Comparison of ENCODE assay signal across 8 mouse cellular contexts in genomic region chr8:120678447-120678846, GRCm38 (mm10). TPM values are rescaled to one million over a fixed set of nuclear protein-coding genes. Genes with fewer than 3 reads are reported as not detected.
DNase-seq lines count a peak whose midpoint lies in the region; ATAC-seq and TF ChIP-seq lines count a peak whose summit lies in the region.

No protein-coding gene starts in this region.

- no peak overlapping the region for H3K9ac ChIP-seq in heart, postnatal 0 days (replicated peaks; ENCODE audit: low read depth, low read length)
- no peak overlapping the region for H3K9ac ChIP-seq in liver, embryonic 12.5 days
- no peak overlapping the region for H3K9ac ChIP-seq in neural tube, embryonic 13.5 days
- H3K9ac ChIP-seq in stomach, embryonic 16.5 days (ENCODE audit: low read length), result no peak overlapping the region

- peaks cover 27% of the 10 kb centered on the region for H3K36me3 ChIP-seq in heart, postnatal 0 days (replicated peaks; ENCODE audit: control insufficient read depth, insufficient read depth, low read length)
- peaks cover 23% of the 10 kb centered on the region for H3K36me3 ChIP-seq in liver, embryonic 12.5 days
- H3K36me3 ChIP-seq in neural tube, embryonic 13.5 days, result peaks cover 9% of the 10 kb centered on the region
- H3K36me3 ChIP-seq in stomach, embryonic 16.5 days (ENCODE audit: control insufficient read depth, insufficient read depth, low read length), result 0 out of 2 replicates have a peak, but pooled peaks cover 6% of the 10 kb centered on the region

- H3K27ac ChIP-seq in embryonic fibroblast, embryonic 13.5 days (ENCODE audit: insufficient read depth, low read length), result no peak overlapping the region
- no peak overlapping the region for H3K27ac ChIP-seq in heart, postnatal 0 days (ENCODE audit: low read depth)
- H3K27ac ChIP-seq in liver, embryonic 12.5 days, result no peak overlapping the region
- H3K27ac ChIP-seq in neural tube, embryonic 13.5 days (replicated peaks), result no peak overlapping the region
- H3K27ac ChIP-seq in stomach, embryonic 16.5 days (ENCODE audit: low read length), result no peak overlapping the region

- no peak overlapping the region for H3K4me3 ChIP-seq in embryonic fibroblast, embryonic 13.5 days (ENCODE audit: insufficient read depth, low read length)
- H3K4me3 ChIP-seq in heart, postnatal 0 days (ENCODE audit: low read depth, low read length), result no peak overlapping the region
- H3K4me3 ChIP-seq in liver, embryonic 12.5 days, result no peak overlapping the region
- no peak overlapping the region for H3K4me3 ChIP-seq in neural tube, embryonic 13.5 days
- no peak overlapping the region for H3K4me3 ChIP-seq in stomach, embryonic 16.5 days (replicated peaks; ENCODE audit: low read length)

- 0 out of 2 replicates have a peak, but pooled peaks cover 7% of the 10 kb centered on the region for H3K27me3 ChIP-seq in heart, postnatal 0 days (ENCODE audit: control insufficient read depth, insufficient read depth, low read length)
- 0 out of 2 replicates have a peak, but pooled peaks cover 10% of the 10 kb centered on the region for H3K27me3 ChIP-seq in liver, embryonic 12.5 days (replicated peaks)
- H3K27me3 ChIP-seq in neural tube, embryonic 13.5 days, result no peaks in the 10 kb centered on the region
- H3K27me3 ChIP-seq in stomach, embryonic 16.5 days (ENCODE audit: control insufficient read depth, insufficient read depth, low read length), result no peaks in the 10 kb centered on the region

- no peak for TF ChIP-seq POLR2A in brain, embryonic 14.5 days (IDR thresholded peaks at IDR 0.05; ENCODE audit: borderline replicate concordance, extremely low read depth, insufficient read depth, insufficient read length, poor library complexity, severe bottlenecking)
- TF ChIP-seq POLR2A in embryonic fibroblast, embryonic 13.5 days (IDR thresholded peaks at IDR 0.05; ENCODE audit: low read depth, low read length), result no peak

- ATAC-seq in heart, postnatal 0 days (ENCODE audit: insufficient read depth, low read depth), result peak; percentile 61
- ATAC-seq in liver, embryonic 12.5 days, result 0 out of 2 replicates have a peak, but pooled peaks have one; percentile 8
- 0 out of 2 replicates have a peak, but pooled peaks have one; percentile 44 for ATAC-seq in neural tube, embryonic 13.5 days (ENCODE audit: low read depth)
- ATAC-seq in stomach, embryonic 16.5 days (ENCODE audit: insufficient read depth, low FRiP score), result peak; percentile 67; the same call in 1 of the 2 replicates

- no peaks in the 10 kb centered on the region for H3K4me1 ChIP-seq in embryonic fibroblast, embryonic 13.5 days (ENCODE audit: control insufficient read depth, insufficient read depth, low read length)
- H3K4me1 ChIP-seq in heart, postnatal 0 days (ENCODE audit: control insufficient read depth, insufficient read depth), result no peaks in the 10 kb centered on the region
- peaks cover 13% of the 10 kb centered on the region for H3K4me1 ChIP-seq in liver, embryonic 12.5 days
- H3K4me1 ChIP-seq in neural tube, embryonic 13.5 days (replicated peaks), result 0 out of 2 replicates have a peak, but pooled peaks cover 1% of the 10 kb centered on the region
- no peaks in the 10 kb centered on the region for H3K4me1 ChIP-seq in stomach, embryonic 16.5 days (ENCODE audit: control insufficient read depth, insufficient read depth, low read length)

- no peak overlapping the region for H3K4me2 ChIP-seq in heart, postnatal 0 days (ENCODE audit: low read depth, low read length)
- no peak overlapping the region for H3K4me2 ChIP-seq in liver, embryonic 12.5 days
- H3K4me2 ChIP-seq in neural tube, embryonic 13.5 days, result no peak overlapping the region
- H3K4me2 ChIP-seq in stomach, embryonic 16.5 days (ENCODE audit: low read depth, low read length), result no peak overlapping the region

- peak; percentile 96 for TF ChIP-seq CTCF in brain, embryonic 14.5 days (IDR thresholded peaks at IDR 0.05; ENCODE audit: borderline replicate concordance, extremely low read depth, insufficient read depth, insufficient read length)
- TF ChIP-seq CTCF in embryonic fibroblast, embryonic 13.5 days (IDR thresholded peaks at IDR 0.05; ENCODE audit: borderline replicate concordance, insufficient read depth, low read length), result peak; percentile 75
- peak; percentile 97 for TF ChIP-seq CTCF in heart, postnatal 0 days (IDR thresholded peaks at IDR 0.05; ENCODE audit: low read depth)

- WGBS in heart, postnatal 0 days, result 11% methylated on average over 10 of the region's 10 CpGs
- 12% methylated on average over 10 of the region's 10 CpGs for WGBS in liver, embryonic 12.5 days (ENCODE audit: insufficient replicate concordance)
- 15% methylated on average over 10 of the region's 10 CpGs for whole genome bisulfite sequencing in neural tube, embryonic 13.5 days
- WGBS in stomach, embryonic 16.5 days, result 9% methylated on average over 10 of the region's 10 CpGs

- TF ChIP-seq EP300 in heart, postnatal 0 days (IDR thresholded peaks at IDR 0.05; ENCODE audit: low read depth), result no peak

- no peaks in the 10 kb centered on the region for H3K9me3 ChIP-seq in heart, postnatal 0 days (replicated peaks; ENCODE audit: control insufficient read depth, low read length)
- H3K9me3 ChIP-seq in liver, embryonic 12.5 days (replicated peaks), result no peaks in the 10 kb centered on the region
- H3K9me3 ChIP-seq in neural tube, embryonic 13.5 days, result no peaks in the 10 kb centered on the region
- H3K9me3 ChIP-seq in stomach, embryonic 16.5 days (replicated peaks; ENCODE audit: control insufficient read depth, low read length), result no peaks in the 10 kb centered on the region

- peak; percentile 76 to 82 for DNase-seq in CD8-positive naive resting alpha-beta T cell, adult 2 months (ENCODE audit: low read depth in 2 of 2, low spot score in 2 of 2)
- DNase-seq in brain, embryonic 14.5 days (ENCODE audit: low read depth), result peak; percentile 86
- peak; percentile 76 for DNase-seq in heart, postnatal 0 days (ENCODE audit: low spot score)
- DNase-seq in kidney, postnatal 14 days, result peak; percentile 88

RNA-seq across cellular contexts. Expression of gene Emc8, which starts 10.1 kb away (rescaled TPM):
- 79.7 and 127 TPM in 2 replicates for polyA plus RNA-seq in brain, embryonic 14.5 days (2012; rRNA removed)
- polyA plus RNA-seq in embryonic fibroblast, embryonic 13.5 days (2011; ENCODE audit: insufficient read length, low read depth, missing spikeins), result 53.5 and 55.9 TPM in 2 replicates
- 45.4 and 110 TPM in 2 replicates for total RNA-seq in heart, postnatal 0 days (2014; rRNA removed; ENCODE audit: low replicate concordance)
- polyA plus RNA-seq in heart, postnatal 0 days (2015; fragmentation: Nextera tagmentation; extraction: Ambion mirVana), result 127 and 134 TPM in 2 replicates
- 171 and 180 TPM in 2 replicates for polyA plus RNA-seq in liver, embryonic 12.5 days (2016; fragmentation: Nextera tagmentation; extraction: Ambion mirVana)
- 147 and 149 TPM in 2 replicates for polyA plus RNA-seq in neural tube, embryonic 13.5 days (2015; fragmentation: Nextera tagmentation; extraction: Ambion mirVana)
- 215 TPM in 2 replicates for polyA plus RNA-seq in stomach, embryonic 16.5 days (2015; fragmentation: Nextera tagmentation; extraction: Ambion mirVana)

RNA-seq across cellular contexts. Expression of gene Cox4i1, which starts 10.4 kb away (rescaled TPM):
- 976 and 987 TPM in 2 replicates for polyA plus RNA-seq in brain, embryonic 14.5 days (2012; rRNA removed)
- polyA plus RNA-seq in embryonic fibroblast, embryonic 13.5 days (2011; ENCODE audit: insufficient read length, low read depth, missing spikeins), result 409 and 465 TPM in 2 replicates
- 1,751 and 2,021 TPM in 2 replicates for total RNA-seq in heart, postnatal 0 days (2014; rRNA removed; ENCODE audit: low replicate concordance)
- 4,528 and 4,822 TPM in 2 replicates for polyA plus RNA-seq in heart, postnatal 0 days (2015; fragmentation: Nextera tagmentation; extraction: Ambion mirVana)
- polyA plus RNA-seq in liver, embryonic 12.5 days (2016; fragmentation: Nextera tagmentation; extraction: Ambion mirVana), result 769 and 831 TPM in 2 replicates
- polyA plus RNA-seq in neural tube, embryonic 13.5 days (2015; fragmentation: Nextera tagmentation; extraction: Ambion mirVana), result 1,233 and 1,242 TPM in 2 replicates
- polyA plus RNA-seq in stomach, embryonic 16.5 days (2015; fragmentation: Nextera tagmentation; extraction: Ambion mirVana), result 1,110 and 1,163 TPM in 2 replicates

RNA-seq across cellular contexts. Expression of gene Gm27021, which starts 10.6 kb away (rescaled TPM):
- polyA plus RNA-seq in brain, embryonic 14.5 days (2012; rRNA removed), result 3.1 and 3.3 TPM in 2 replicates
- 1.2 TPM in 1 of 2 replicates, not detected in the other for polyA plus RNA-seq in embryonic fibroblast, embryonic 13.5 days (2011; ENCODE audit: insufficient read length, low read depth, missing spikeins)
- total RNA-seq in heart, postnatal 0 days (2014; rRNA removed; ENCODE audit: low replicate concordance), result 1.1 TPM in 1 of 2 replicates, not detected in the other
- polyA plus RNA-seq in heart, postnatal 0 days (2015; fragmentation: Nextera tagmentation; extraction: Ambion mirVana), result 0.63 and 5.4 TPM in 2 replicates
- polyA plus RNA-seq in liver, embryonic 12.5 days (2016; fragmentation: Nextera tagmentation; extraction: Ambion mirVana), result 0.69 and 0.79 TPM in 2 replicates
- polyA plus RNA-seq in neural tube, embryonic 13.5 days (2015; fragmentation: Nextera tagmentation; extraction: Ambion mirVana), result 5.5 and 7.3 TPM in 2 replicates
- polyA plus RNA-seq in stomach, embryonic 16.5 days (2015; fragmentation: Nextera tagmentation; extraction: Ambion mirVana), result 1.9 and 2.0 TPM in 2 replicates

RNA-seq across cellular contexts. Expression of gene 1190005I06Rik, which starts 31.0 kb away (rescaled TPM):
- 6.0 and 7.4 TPM in 2 replicates for polyA plus RNA-seq in brain, embryonic 14.5 days (2012; rRNA removed)
- 0.75 and 2.2 TPM in 2 replicates for polyA plus RNA-seq in embryonic fibroblast, embryonic 13.5 days (2011; ENCODE audit: insufficient read length, low read depth, missing spikeins)
- total RNA-seq in heart, postnatal 0 days (2014; rRNA removed; ENCODE audit: low replicate concordance), result 0.80 and 1.9 TPM in 2 replicates
- 9.3 and 9.7 TPM in 2 replicates for polyA plus RNA-seq in heart, postnatal 0 days (2015; fragmentation: Nextera tagmentation; extraction: Ambion mirVana)
- 0.83 and 1.3 TPM in 2 replicates for polyA plus RNA-seq in liver, embryonic 12.5 days (2016; fragmentation: Nextera tagmentation; extraction: Ambion mirVana)
- 6.9 and 7.8 TPM in 2 replicates for polyA plus RNA-seq in neural tube, embryonic 13.5 days (2015; fragmentation: Nextera tagmentation; extraction: Ambion mirVana)
- polyA plus RNA-seq in stomach, embryonic 16.5 days (2015; fragmentation: Nextera tagmentation; extraction: Ambion mirVana), result 3.4 TPM in 2 replicates

RNA-seq across cellular contexts. Expression of gene Irf8, which starts 57.7 kb away (rescaled TPM):
- polyA plus RNA-seq in brain, embryonic 14.5 days (2012; rRNA removed), result 1.4 and 1.7 TPM in 2 replicates
- 0.39 TPM in 1 of 2 replicates, not detected in the other for polyA plus RNA-seq in embryonic fibroblast, embryonic 13.5 days (2011; ENCODE audit: insufficient read length, low read depth, missing spikeins)
- 13.9 and 15.2 TPM in 2 replicates for total RNA-seq in heart, postnatal 0 days (2014; rRNA removed; ENCODE audit: low replicate concordance)
- 11.5 and 12.2 TPM in 2 replicates for polyA plus RNA-seq in heart, postnatal 0 days (2015; fragmentation: Nextera tagmentation; extraction: Ambion mirVana)
- 10.6 TPM in 2 replicates for polyA plus RNA-seq in liver, embryonic 12.5 days (2016; fragmentation: Nextera tagmentation; extraction: Ambion mirVana)
- 4.1 and 4.9 TPM in 2 replicates for polyA plus RNA-seq in neural tube, embryonic 13.5 days (2015; fragmentation: Nextera tagmentation; extraction: Ambion mirVana)
- 22.3 and 25.4 TPM in 2 replicates for polyA plus RNA-seq in stomach, embryonic 16.5 days (2015; fragmentation: Nextera tagmentation; extraction: Ambion mirVana)

Comparison
In these comparisons a context has a peak if more than half of its experiments do, and no peak if none do; other contexts are left out.
1. ATAC-seq: peak in every context shown above with its lines; median percentile 67 in stomach, embryonic 16.5 days; 61 in heart, postnatal 0 days; 44 in neural tube, embryonic 13.5 days; 8 in liver, embryonic 12.5 days.